Mouse (Mus musculus): ENCODE measurements around the gene March7.
A peak's percentile ranks its signal among the peaks of the same experiment; 100 is the strongest.

March7 gene

DNA sequence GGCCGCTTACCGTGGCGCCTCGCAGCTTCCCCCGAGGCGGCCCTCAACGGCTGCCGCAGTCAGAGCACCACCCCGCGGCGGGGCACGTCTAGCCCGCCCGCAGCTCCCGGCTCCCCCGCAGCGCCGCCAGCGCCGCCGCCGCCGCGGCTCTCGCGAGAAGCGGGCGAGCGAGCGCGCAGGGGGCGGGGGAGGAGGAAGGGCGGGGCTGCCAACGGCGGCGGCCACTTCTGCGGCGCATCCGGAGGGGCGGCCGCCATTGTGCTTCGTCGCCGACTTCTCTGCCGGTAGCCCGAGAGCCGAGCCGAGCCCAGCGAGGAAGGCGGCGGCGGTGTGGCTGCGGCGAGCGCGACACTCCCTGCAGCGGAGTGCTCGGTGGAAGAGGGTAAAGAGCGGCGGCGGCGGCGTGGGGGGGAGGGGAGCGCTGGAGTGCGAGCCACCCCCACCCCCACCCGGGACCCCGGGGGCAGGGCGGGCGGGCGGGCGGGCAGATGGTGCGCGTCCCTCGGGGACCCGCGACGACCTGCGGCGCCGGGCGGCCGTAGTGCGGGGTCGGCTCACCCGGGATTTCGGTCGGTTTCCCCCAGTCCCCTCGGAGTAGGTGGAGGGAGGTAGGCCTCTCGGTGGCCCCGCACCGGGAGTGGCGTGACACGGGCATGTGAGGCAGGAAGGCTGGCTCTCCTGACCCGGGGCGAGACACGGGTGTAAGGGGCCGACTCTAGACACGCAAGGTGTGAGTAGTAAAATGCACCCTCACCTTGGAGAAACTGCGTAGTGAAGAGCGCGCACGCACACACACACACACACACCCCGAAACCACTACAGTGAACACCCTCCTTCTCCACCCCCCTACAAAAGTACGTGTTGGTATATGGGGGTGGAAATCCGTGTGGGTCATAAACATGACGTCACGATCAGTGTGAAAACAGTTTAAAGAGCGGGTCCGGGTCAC, at the start of gene March7, which contains the start of gene Baz2b:
March7 (plus strand) TSS at position 185 of the 949 bp plus-strand sequence.
Baz2b (minus strand) TSS at position 137 of the 949 bp plus-strand sequence.
- peak; percentile 74 to 86 for DNase-seq (ENCODE audit: low spot score in 2 of 2)

GRCm38 (mm10) chr2:60163744-60164143, 45.9 kb upstream of the March7 start:
- DNase-seq (ENCODE audit: low spot score in 2 of 2): no peak

DNA sequence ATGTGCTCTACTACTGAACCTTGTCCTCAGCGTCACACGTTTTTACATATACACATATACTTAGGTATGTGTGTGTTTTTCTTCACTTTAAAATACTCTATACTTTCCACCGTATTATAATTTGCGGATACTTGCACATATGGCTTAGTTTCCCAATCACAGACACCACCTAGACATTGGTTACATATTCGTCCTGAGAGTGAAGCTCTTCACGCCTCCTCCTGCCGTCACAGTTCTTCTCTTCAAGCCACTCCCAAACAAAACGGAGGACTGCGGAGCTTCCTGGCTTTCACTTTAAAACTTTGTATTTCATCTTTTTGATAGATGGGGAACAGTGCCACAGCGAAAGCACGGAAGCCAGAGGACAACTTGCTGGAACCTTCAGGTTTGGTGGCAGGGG, 44.0 kb upstream of the March7 start:
- no peak for DNase-seq (ENCODE audit: low spot score in 2 of 2)

- DNase-seq (ENCODE audit: low spot score in 2 of 2): no peak
These were observed 42.8 kb upstream of the March7 start for GRCm38 (mm10) chr2:60166878-60167277.

DNA sequence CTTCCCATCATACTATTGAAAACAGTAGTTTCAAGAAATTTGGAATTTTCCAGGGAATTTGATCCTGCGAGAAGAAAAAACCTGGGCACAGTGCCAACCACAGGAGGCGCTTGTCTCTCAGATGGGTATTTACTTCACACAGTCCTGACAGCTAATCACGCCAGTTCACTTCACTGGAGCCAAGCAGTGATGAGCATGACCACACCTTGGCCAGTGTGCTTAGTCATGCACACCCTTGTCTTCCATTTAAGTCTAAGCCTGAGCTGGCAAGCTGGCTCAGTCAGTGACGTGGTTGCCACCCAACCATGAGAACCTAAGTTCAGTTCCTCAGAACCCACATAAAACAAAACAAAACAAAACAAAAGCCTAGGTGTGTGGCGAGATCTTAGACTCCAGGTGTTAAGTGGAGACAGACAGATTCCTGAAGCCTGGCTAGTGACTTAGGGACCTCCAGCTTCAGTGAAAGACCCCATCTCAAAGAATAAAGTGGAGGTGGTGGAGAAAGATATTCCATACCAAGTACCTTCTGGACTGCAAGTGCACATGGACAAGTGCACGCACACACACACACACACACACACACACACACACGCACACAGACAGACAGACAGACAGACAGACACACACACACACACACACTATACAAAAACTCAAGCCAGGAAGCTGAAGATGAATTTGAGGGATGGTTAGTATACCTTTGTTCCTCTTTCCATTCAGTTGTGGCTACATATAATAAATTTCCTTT, 37.7 kb upstream of the March7 start:
- DNase-seq (ENCODE audit: low spot score in 2 of 2): peak in 1 of 2 experiments; percentile 20

GRCm38 (mm10) chr2:60172531-60172914, 37.2 kb upstream of the March7 start:
- no peak for DNase-seq (ENCODE audit: low spot score in 2 of 2)

DNA sequence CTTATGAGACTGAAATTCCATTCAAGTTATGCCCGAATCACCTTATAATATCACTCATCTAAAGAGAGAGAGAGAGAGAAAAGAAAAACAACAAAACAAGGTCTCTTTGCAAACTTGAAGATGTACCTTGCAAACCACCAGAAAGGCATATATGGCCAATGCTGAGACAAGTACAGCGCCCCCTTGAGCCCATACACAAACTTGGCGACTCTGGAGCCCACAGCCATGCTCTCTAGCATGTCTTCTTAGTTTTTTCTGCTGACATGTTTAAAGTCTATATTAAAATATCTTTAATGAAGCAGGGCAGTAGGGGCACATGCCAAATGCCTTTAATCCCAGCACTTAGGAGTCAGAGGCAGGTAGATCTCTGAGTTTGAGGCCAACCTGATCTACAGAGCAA, 36.5 kb upstream of the March7 start:
- no peak for DNase-seq (ENCODE audit: low spot score in 2 of 2)

- peak in 1 of 2 experiments; percentile 29 for DNase-seq (ENCODE audit: low spot score in 2 of 2)
These were observed 36.1 kb upstream of the March7 start for GRCm38 (mm10) chr2:60173595-60173994.

DNA sequence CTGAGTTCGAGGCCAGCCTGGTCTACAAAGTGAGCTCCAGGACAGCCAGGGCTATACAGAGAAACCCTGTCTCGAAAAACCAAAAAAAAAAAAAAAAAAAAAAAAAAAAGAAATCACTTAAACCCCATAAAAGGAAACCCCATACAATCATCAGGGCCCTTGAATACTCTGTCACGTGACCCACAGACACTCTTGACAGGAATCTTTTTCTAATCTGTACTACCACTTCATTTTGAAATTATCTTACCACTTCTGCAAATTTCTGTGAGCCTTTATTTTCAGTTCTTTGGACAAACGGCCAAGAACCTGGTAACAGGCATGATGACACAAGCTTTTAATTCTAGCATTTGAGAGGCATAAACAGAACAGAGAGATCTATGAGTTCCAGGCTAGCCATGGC, 34.6 kb upstream of the March7 start:
- no peak for DNase-seq (ENCODE audit: low spot score in 2 of 2)

DNA sequence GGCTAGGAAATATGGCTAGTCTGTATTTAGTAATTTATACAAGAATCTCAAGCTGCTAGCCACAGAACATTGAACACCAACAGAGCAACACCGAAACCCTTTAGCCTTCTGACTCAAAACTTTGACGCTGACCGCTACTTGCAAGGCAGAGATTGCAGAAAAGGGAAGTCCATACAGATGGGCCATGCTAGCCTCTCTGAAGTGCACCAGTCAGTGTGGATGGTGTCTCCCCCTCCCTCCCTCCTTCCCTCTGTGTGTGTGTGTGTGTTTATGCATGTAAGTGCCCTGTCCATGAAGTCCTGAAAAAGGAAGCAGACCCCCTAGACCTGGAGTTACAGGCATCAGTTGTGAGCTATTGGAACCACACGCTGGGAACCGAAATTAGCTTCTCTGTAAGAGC, 33.6 kb upstream of the March7 start:
- no peak for DNase-seq (ENCODE audit: low spot score in 2 of 2)

DNA sequence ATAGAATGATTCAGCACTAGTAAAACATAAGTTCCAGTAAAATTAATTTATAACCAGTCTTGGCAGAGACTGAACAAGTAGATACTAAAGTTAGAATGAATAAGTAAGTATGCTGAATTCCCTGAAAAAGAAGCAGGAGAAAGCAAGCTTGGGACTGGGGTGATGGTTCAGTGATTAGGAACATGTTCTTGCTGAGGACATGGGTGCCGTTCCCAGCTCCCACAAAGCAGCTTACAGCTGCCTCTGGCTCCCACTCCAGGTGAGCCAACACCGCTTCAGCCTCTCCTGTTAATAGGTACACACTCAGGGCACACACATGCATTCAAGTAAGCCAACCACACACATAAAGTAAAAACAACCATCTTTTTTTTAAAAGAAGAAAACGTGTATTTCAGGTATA, 32.2 kb upstream of the March7 start:
- DNase-seq (ENCODE audit: low spot score in 2 of 2): no peak

GRCm38 (mm10) chr2:60181696-60182095, 28.0 kb upstream of the March7 start:
- no peak for DNase-seq (ENCODE audit: low spot score in 2 of 2)

- DNase-seq (ENCODE audit: low spot score in 2 of 2): no peak
These were observed 12.8 kb upstream of the March7 start for GRCm38 (mm10) chr2:60196841-60197240.

DNA sequence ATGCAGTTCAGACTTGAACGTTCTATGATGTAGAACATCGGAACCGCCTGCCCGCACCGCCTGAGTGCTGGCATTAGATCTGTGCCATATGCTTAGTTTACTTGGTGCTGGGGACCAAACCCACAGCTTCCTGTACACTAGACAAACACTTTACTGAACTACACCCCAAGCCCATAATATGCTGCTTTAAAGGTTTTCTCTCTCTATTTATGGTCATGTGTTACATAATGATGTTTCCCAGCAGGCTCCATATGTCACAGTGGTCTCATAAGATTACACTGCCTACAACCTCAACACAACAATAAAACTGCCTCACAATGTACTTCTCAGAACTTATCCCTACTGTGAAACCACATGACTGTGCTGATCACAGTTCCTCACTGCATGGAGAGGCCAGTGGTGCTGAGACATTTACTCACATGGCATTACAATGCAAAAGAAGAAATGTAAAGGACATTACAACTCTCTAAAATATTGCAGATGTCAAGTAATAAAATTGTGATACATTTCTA, 9.6 kb upstream of the March7 start:
- no peak for DNase-seq (ENCODE audit: low spot score in 2 of 2)

- DNase-seq (ENCODE audit: low spot score in 2 of 2): peak in 1 of 2 experiments; percentile 59
These were observed 9.0 kb upstream of the March7 start for GRCm38 (mm10) chr2:60200667-60201066.

GRCm38 (mm10) chr2:60202900-60203530, 6.7 kb upstream of the March7 start:
- no peak for DNase-seq (ENCODE audit: low spot score in 2 of 2)

- DNase-seq (ENCODE audit: low spot score in 2 of 2): no peak
These were observed 6.0 kb upstream of the March7 start for GRCm38 (mm10) chr2:60203733-60204132.

- no peak for DNase-seq (ENCODE audit: low spot score in 2 of 2)
These were observed 5.5 kb upstream of the March7 start for GRCm38 (mm10) chr2:60204162-60204561.

GRCm38 (mm10) chr2:60205795-60206194, 3.9 kb upstream of the March7 start:
- DNase-seq (ENCODE audit: low spot score in 2 of 2): no peak

DNA sequence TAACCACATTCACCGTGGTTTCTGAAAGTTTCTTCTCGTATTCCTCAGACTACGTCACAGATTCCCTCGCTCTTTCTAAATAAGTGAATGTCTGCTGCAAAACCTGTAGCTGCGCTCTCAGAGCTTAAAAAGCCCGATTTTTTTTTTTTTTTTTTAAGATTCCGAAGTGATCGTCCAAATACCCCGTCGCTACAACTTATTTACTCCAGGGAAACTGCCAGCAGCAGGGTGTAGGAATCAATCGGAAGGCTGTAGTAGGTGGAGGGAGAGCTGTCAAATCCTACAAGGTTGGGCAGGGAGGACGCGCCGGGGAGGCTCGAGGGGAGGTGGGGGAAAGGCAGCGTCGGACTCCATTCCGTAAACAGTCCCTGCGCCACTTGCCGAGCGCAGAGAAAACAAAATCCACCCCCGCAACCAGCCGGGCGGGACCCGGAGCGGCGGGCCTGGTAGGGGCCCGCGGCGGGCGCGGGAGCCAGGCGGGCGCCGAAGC, 520 bp upstream of the March7 start:
- DNase-seq (ENCODE audit: low spot score in 2 of 2): peak; percentile 33 to 51

- no peak for DNase-seq (ENCODE audit: low spot score in 2 of 2)
These were observed 1.1 kb downstream of the March7 start for GRCm38 (mm10) chr2:60210821-60211220.

GRCm38 (mm10) chr2:60212488-60212887, 2.8 kb downstream of the March7 start:
- no peak for DNase-seq (ENCODE audit: low spot score in 2 of 2)

Measured in urinary bladder, postnatal 36 days (tissue).